Mouse (Mus musculus): ENCODE data around the gene Mrpl53.

The Mrpl53 gene

DNA sequence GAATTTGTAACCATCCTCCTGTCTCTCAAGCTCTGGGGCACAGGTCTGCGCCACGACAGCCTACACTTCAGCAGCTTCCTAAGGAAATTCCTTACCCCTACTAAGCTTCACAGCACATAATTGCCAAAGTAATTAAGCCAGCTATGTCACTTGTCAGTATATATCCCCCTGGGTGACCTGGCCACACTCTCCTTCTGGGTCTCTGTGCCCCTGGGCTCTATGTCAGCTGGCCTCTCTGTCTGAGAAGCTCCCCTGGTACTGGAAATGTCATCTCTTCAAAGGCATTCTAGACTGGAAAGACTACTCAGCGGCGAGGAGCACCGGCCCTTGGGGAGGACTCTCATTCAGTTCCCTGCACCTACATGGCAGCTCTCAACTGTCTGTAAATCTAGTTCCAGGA, 14.1 kb downstream of the Mrpl53 start:
- DNase-seq: no peak

DNA sequence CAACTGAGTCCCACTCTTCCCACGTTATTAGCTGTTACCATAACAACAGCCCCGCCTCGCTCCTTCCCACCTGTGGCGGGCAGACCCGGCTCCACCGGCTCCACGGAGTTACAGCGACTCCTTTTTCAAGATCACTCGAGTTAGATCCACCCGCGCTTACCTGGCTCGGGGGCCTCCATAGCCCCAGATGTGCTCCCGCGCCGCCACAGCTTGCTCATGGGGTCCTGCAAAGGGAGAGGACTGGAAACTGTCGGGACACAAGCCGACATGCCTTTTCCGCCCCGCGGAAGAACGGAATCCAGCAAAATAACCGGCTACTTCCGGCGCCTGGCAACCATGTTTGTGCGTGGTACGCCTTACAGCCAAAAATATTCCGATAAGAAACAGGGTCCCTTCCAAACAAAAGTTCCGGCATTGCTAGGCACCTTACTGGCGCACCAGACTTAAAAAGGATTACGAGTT, 16.0 kb downstream of the Mrpl53 start:
- DNase-seq: peak; percentile 95

DNA sequence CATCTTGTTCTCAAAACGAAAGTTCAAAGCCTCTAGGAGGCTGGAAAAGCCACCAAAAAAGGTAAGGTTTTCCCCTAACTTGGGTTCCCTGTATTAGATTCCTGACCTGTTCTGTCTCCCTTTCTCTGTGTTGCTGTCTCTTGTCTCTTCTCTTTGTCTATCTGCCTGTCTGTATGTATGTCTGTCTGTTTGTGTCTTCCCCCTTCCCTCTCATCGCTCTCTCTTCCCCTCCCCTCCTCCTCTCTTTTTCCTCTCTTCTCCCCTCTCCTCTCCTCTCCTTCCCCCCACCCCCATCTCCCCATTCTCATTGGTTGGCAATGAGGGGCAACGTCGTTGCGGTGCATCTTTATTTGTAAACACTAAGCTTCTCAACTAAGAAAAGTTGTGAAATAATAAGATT, 16.5 kb downstream of the Mrpl53 start, which contains the start of gene Ino80b:
Ino80b (minus strand) TSS at position 101 of the 400 bp plus-strand sequence.
- no peak for DNase-seq

DNA sequence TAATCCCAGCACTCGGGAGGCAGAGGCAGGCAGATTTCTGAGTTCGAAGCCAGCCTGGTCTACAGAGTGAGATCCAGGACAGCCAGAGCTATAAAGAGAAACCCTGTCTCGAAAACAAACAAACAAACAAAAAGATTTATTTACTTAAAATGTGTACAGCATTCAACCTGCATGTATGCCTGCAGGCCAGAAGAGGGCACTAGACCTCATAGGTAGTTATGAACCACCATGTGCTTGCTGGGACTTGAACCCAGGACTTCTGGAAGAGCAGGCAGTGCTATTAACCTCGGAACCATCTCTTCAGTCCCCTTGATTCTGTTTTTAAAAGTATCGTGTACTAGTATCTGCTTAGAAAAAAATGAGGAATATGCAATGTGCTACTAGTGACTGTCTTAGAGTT, 18.6 kb downstream of the Mrpl53 start:
- DNase-seq: no peak

DNA sequence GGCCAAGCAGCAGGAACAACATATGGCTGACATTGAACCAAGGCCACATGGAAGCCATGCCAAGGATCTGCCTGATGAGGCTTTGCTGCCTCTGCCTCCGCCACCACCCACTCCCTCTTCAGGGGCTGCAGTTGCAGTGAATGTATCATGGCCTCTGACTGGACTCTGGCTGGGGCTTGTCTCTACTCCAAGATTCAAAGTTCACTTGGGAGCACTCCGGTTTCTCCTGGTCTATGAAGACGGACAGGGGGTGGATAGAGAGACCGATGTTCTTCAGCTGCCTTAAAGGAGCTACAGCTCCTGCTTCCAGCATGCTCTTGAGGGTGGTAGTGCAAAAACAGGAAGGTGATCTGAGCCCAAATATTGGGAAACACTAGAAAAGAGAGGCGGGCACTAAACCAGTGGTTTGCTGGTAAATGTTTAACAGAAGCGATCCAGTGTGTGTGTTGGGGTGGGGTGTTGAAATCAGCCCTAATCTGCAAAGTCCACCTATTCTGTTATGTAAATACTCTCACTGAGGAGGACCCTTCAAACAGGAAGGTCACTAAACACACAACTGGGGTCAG, 22.7 kb downstream of the Mrpl53 start:
- DNase-seq: peak; percentile 82

DNA sequence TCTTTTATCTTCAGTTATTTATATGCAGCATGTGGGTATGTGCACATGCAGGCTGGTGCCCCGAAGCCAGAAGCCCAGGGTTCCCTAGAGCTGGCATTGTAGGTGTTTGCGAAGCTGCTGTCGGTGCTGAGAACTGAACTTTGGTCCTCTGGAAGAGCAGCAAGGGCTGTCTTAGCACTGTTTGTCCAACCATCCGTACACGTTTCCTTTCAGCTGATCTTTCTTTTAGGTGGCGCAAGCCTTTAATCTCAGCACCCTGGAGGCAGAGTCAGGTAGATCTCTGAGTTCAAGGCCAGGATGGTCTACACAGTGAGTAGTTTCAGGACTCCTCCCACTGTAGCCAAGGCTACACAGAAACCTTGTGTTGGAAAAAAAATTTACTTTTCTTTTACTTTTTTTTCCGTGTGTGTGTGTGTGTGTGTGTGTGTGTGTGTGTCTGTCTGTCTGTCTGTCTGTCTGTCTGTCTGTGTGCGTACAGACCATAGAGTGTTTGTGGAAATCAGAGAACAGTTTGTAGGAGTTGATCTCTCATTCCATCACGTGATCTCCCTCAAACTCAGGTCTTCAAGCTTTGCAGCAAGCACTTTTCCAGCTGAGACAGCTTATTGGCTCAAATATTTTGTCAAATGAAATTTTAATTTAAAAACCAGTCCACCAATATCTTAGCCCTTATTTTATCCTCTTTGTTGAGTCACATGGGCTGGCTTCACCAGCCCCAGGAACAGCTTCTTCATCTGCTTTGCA, 23.5 kb downstream of the Mrpl53 start:
- no peak for DNase-seq

DNA sequence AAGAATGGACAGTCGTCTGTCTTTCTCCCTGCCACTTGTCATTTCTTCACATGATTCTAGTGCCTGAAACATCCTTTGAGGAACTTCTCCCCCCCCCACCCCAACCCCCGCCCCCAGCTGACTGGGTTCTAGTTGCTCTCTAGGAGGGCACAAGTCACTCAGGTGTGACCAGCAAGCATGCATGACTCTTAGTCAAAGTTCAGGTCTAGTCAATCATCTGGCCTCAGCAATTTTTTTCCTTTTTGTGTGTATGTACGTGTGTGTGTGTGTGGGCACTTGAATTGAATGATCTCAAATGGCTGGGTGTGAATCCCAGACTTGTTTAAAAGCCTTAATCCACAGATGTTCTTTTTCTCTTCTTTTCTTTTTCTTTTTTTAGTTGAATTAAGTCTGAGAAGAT, 25.4 kb downstream of the Mrpl53 start:
- no peak for DNase-seq

DNA sequence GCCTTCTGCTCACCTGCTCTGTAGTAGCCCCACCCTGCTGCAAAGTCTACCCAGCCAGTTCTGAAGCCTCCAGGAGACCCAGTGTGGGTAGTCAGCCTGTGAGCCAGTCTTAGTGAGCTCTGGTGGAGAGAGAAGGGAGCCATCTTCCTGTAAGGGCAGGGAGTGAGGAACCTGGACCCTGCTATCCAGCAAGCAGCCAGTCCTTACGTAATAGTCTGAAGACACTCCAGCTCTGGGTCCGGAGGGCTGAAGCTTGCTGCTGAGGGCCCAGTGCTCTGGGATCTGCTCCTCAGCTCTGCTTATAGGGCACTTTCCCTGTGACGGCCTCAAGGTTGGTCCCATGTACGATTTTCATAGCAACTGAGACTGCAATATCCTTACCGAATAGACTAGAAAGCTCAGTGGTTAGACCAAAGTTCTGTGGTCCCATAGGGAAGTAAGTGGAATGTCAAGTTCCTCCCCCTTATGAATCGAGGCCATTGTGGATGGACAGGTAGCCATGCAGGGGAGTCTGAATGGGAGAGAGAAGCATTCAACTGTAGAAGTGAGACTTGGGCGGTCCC, 26.2 kb downstream of the Mrpl53 start, which contains the start of gene Rtkn:
Rtkn (plus strand) TSS at position 513 of the 563 bp plus-strand sequence.
- no peak for DNase-seq

DNA sequence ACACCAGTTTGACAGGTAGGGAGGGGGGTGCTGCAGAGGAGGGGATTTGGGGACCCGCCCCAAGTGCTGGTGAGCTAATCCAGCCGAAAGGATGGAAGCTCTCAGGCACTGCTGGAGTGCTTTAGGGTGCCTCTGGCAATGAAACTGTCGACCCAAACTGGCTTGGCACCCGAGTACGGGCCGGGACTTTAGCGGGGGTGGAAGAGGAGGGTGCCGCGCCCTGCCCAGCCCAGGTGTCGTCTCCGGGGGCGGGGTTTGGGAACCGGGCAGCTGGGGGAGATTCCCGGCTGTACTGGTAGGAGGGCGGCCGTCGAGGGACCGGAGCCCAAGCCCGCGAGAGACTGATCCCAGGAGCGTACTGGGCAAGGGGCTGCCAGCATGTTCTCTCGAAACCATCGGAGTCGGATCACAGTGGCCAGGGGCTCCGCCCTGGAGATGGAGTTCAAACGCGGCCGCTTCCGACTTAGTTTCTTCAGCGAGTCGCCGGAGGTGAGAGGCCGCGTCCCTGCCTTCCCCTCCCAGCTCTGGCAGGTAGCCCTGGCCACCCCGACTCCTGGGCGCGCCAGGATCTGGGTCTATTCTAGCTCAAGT, 26.8 kb downstream of the Mrpl53 start:
- peak; percentile 76 for DNase-seq

DNA sequence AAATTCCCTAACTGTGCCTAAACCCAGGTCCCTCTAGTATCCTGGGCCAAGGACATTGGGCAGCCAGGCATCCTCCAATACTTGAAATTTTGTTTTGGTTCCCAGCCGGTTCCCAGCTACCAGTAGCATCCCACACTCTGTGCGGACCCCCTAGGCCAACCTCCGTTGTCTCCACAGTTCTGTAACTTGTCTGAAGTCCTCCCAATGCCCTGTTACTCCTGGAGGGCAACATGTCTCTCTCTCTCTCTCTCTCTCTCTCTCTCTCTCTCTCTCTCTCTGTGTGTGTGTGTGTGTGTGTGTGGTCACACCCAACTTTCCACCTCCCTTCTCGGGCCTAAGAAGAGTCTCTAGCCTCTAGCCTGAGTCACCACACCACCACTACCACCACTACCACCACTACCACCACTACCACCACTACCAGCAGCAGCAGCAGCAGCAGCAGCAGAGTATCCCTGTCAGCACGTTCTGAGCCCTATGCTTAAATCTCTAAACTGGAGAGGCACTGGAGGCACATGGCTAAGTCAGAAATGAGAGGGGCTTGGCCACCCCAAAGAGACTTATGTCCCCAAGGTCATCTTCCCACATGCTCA, 27.5 kb downstream of the Mrpl53 start:
- no peak for DNase-seq

DNA sequence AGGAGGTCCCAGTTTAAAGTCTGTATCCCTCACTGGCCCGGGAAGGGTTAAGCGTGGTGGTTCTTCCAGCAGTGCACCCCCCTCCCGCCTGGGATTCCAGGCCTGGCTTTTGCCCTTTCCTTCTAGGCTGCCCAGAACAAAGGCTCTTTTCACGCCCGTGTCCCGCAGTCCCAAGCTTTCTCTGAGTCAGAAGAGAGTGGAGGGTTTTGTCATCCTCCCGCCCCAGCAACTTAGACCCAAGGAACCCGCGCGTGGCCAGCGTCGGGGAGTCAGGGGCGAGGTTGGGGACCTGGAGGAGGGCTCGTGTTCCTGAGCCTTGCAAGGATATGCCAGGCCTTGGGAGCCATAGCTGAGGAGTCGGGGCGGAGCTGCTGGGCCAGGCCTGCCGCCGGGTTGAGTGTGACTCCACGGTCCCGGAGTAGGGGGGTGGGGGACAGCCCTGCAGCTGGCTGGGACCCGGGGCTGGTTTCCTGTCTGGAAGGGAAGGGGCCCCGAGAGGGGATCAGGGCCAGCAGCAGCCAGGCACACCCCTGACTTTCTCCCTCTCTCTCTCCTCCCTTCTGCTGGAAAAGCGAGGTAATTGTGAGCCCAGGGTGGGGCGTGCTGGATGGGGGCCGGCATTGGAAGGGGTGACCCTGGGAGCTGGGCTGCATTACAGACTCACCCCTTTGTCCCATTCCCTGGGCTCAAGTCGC, 28.2 kb downstream of the Mrpl53 start:
- DNase-seq: peak; percentile 82

DNA sequence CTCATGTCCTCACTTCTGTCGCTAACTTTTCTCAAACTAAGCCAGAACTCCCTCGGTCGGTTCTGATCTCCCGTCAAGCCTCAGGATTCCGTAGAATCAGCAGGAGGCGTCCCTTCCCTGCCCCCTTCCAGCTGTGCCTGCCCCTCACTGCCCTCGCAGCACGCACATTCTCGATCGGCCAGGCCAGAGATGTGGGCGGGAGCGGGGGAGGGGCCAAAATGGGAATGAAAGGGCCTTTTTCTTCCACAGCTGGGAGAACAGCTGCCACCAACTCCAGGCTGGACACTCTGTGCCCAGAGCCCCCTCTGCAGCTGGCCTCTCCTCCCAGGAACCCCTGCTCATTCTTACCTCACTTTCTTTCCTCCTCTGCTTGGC, 28.7 kb downstream of the Mrpl53 start:
- DNase-seq: peak; percentile 94

DNA sequence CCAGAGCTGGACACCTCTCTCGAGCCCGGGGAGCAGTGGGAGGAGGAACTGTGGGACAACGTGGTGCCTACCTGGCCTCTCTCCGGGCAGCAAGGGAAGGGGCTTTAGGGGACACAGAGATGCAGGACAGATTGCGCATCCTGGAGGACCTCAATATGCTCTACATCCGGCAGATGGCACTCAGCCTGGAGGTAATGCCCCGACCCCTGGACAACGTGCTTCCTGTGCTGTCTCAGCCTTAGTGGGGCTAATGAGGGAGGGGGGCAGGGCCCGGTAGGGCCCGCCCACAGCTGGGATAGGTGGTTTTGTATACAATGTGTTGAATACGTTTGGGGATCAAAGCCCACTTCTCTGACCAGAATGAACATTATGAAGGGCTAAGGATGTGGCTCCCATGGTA, 29.2 kb downstream of the Mrpl53 start:
- peak; percentile 59 for DNase-seq

DNA sequence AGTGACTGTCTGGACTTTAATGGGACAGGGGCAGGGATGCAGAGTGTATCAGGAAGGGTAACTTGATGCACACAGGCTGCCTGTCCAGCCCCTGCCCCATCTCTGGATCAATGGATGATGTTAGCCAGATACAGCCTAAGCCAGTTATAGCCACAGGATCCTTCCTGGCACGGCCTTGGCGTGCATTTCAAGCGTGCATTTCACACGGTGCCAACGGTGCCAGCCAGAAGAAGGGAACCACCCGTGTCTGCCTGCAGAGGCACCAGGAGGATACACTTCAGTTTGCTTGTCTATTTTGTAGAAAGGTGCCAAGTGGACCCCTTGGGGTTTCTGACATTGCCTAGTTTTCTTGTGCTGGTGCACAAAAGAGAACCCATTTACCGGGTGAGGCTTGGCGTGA, 31.2 kb downstream of the Mrpl53 start:
- no peak for DNase-seq

DNA sequence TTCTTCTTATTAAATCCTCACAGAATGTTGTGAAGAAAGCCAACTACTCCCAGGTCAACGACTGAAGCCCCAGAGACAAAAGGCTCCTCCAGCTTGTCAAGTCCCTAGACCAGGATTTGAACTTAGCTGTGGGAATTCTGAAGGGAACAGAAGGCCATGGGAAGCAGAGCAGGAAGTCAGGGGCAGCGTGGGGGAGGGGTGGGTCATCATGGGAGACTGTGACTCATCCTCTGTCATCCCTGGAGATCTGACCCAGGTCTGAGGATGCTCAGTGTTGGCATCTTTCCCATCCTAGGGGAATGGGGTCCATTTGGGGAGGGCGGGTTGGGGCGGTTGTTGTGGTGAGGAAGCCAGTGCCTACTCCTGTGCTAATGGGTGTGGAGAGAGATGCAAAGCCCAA, 32.8 kb downstream of the Mrpl53 start:
- DNase-seq: no peak

DNA sequence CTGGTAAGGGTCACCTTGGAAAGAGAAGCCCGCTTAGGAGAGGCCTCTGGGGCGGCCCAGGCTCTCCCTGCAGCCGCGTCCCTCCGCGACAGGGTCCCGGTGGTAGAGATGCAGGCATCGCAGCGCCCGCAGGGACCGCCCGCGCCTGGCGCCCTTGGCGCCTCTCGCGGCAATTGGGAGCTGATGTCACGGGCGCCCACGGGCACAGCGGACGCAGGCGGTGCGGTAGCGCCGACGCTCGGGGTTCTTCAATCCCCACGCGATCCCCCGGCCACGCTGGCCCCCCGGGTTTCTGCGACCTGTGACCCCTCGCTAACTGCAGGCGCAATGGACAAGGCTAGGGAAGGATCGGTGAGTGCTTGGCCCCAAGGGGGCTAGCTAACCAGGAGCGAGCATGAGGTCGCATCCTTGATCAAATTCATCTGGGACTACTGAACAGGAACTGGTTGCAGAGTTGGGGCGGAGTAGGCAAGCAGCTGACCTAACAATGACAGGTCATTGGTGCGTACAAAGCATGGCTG, 33.4 kb downstream of the Mrpl53 start:
- DNase-seq: no peak

DNA sequence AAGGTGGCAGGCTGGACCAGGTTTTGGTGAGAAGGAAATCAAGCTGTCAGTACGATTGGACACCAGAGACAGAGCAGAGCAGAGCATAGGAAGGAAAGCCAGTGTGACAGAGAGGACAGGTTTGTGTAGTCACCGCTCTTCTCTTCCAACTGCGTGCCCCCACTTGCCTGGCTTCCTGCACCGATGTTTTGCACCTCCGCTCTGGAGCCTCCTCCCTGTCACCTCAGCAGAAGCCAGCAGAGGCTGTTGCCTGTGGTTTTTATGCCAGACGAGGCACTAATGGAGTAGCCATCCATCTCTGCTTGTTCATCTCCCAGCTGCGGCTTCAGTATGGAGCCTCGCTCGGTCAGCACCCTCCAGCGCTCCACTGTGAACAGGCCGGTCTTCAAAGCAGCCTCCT, 34.0 kb downstream of the Mrpl53 start:
- no peak for DNase-seq

DNA sequence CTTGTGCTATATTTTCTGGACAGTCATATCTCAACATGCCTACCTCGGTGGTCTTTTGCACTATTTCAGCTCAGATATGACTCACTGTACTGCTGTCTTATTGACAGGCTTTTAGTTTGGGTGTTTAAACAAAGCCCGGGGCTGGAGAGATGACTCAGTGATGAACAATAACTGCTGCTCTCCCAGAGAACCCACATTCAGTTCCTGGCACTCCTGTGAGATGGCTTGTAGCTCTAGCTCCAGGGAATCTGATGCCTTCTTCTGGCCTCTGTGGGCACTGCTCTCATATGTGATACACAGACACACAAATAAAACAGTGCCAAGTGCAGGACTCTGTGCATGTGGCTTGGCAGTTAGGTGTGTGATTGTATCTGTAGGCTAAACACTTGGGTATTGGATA, 36.4 kb downstream of the Mrpl53 start:
- DNase-seq: no peak

DNA sequence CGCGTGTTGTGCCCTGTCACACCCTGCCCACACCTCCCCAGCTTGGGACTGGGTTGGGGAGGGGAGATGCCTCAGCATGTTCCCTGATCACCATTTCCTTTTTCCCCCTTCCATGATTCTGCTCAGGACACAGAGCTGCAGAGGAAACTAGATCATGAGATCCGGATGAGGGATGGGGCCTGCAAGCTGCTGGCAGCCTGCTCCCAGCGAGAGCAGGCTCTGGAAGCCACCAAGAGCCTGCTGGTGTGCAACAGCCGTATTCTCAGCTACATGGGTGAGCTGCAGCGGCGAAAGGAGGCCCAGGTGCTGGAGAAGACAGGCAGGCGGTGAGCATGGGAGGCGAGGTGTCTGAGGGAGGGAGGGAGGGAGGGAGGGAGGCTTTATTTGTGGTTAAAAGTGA, 37.0 kb downstream of the Mrpl53 start:
- DNase-seq: no peak

DNA sequence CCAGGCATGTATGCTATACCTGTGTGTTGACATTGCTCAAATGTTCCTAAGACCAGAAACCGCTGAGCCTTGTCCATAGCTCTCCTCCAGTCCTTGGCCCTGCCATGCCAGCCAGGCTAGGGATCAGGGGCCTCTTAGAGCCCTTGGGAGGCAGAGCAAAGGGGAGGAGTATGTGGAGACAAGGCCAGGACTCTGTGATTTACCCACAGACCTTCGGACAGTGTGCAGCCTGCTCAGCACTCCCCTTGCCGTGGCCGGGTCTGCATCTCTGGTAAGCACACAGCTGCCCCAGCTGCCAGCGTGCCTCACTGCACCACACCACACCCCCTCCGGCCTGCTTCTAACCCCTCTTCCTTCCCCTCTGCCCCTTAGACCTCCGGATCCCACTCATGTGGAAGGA, 38.4 kb downstream of the Mrpl53 start:
- DNase-seq: no peak

DNA sequence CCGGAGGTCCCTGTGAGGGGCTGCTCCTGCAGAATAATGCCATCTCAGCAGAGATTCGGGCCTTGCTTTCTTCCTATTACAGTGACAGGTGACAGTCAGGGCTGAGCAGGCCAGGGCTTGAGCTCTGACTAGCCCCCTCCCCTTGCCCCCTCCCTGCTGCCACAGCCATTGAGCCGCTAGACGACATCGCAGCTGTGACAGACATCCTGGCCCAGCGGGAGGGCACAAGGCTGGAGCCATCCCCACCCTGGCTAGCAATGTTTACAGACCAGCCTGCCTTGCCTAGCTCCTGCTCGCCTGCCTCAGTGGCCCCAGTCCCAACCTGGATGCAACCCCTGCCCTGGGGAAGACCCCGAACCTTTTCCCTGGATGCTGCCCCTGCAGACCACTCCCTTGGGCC, 42.9 kb downstream of the Mrpl53 start:
- DNase-seq: no peak

DNA sequence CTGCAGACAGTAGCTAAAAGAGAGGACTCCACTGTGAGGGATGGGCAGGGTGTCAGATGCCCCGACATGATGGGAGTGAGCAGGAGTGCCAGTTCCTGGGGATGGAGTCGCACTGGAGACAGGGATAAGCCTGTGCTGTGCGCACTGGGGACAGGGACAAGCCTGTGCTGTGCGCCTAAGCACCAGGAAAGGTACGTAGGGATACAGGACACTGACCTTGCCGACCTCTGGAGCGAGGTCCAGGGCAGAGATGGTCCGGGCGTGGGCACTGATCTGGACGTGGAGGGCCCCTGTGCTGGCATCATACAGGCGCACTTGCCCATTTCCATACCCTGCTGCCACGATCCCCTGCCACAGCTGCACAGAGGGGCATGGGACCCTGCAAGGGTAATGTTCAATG, 44.2 kb downstream of the Mrpl53 start:
- DNase-seq: no peak

DNA sequence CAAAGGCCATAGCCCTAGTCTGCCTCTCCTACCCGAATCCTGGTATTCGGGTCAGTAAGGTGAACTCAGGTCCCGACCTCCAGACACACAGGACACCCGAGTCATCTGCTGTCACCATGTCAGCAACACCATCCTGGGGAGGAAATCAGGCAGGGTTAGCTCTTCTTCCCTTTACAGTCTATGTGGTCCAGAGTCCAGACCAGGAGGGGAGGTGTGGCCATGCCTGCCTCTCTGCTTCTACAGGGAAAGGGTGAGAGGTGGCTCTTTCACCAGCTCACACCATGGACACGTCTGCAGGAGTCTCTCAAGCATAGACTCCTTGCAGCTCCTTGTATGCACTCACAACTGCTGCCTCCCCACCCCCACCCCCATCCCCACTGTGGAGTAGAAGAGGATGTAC, 44.6 kb downstream of the Mrpl53 start:
- DNase-seq: no peak
